ENCODE assay signal across 8 mouse cellular contexts in genomic region chr12:80518757-80519620, GRCm38 (mm10). TPM values are rescaled to one million over a fixed set of nuclear protein-coding genes. Genes with fewer than 3 reads are reported as not detected.
DNase-seq lines count a peak whose midpoint lies in the region; ATAC-seq and TF ChIP-seq lines count a peak whose summit lies in the region.

No protein-coding gene starts in this region.

- peak overlapping the region; percentile 31; the same call in 1 of the 2 replicates for H3K4me3 ChIP-seq in liver, adult 2 months (ENCODE audit: insufficient read depth, low read depth, low read length)
- H3K4me3 ChIP-seq in forebrain, embryonic 13.5 days = peak overlapping the region; percentile 91
- H3K4me3 ChIP-seq in lung, postnatal 0 days (ENCODE audit: low read depth, low read length) = peak overlapping the region; percentile 47
- peak overlapping the region; percentile 51 for H3K4me3 ChIP-seq in small intestine, adult 2 months (ENCODE audit: low read depth, low read length)

- H3K27ac ChIP-seq in liver, adult 2 months (replicated peaks; ENCODE audit: insufficient read depth, low read depth, low read length) = no peak overlapping the region
- H3K27ac ChIP-seq in forebrain, embryonic 13.5 days = peak overlapping the region; percentile 93
- no peak overlapping the region for H3K27ac ChIP-seq in lung, postnatal 0 days (ENCODE audit: low read length)
- H3K27ac ChIP-seq in small intestine, adult 2 months (ENCODE audit: insufficient read depth, low read depth, low read length) = no peak overlapping the region

- DNase-seq in liver, adult 2 months (ENCODE audit: extremely low read depth, low read depth, low spot score) = no peak
- DNase-seq in liver = no peak
- DNase-seq in kidney, postnatal 10 days = peak; percentile 38
- no peak for DNase-seq in lung, postnatal 0 days (ENCODE audit: low spot score)
- DNase-seq in urinary bladder, postnatal 10 days (ENCODE audit: low spot score) = no peak

- TF ChIP-seq CTCF in liver, adult 2 months (IDR thresholded peaks at IDR 0.05; ENCODE audit: low read depth, low read length) = no peak
- no peak for TF ChIP-seq CTCF in lung, postnatal 0 days (IDR thresholded peaks at IDR 0.05)
- no peak for TF ChIP-seq CTCF in small intestine, adult 2 months (IDR thresholded peaks at IDR 0.05; ENCODE audit: extremely low read depth, insufficient read length, insufficient replicate concordance, low read depth, low read length)

- ATAC-seq in cerebellum, adult (ENCODE audit: insufficient number of reproducible peaks, low FRiP score, low TSS enrichment) = peak; percentile 68
- peak; percentile 84 for ATAC-seq in forebrain, embryonic 13.5 days
- peak; percentile 32 for ATAC-seq in lung, postnatal 0 days

- H3K9me3 ChIP-seq in forebrain, embryonic 13.5 days (replicated peaks) = no peaks in the 10 kb centered on the region
- H3K9me3 ChIP-seq in lung, postnatal 0 days (ENCODE audit: low read length) = no peaks in the 10 kb centered on the region

- H3K4me1 ChIP-seq in liver, adult 2 months (ENCODE audit: control insufficient read depth, insufficient read depth, low read length) = no peaks in the 10 kb centered on the region
- peaks cover 42% of the 10 kb centered on the region for H3K4me1 ChIP-seq in forebrain, embryonic 13.5 days
- H3K4me1 ChIP-seq in lung, postnatal 0 days (ENCODE audit: insufficient read depth, low read depth, low read length) = peaks cover 13% of the 10 kb centered on the region
- H3K4me1 ChIP-seq in small intestine, adult 2 months (ENCODE audit: control insufficient read depth, insufficient read depth, insufficient read length, low read length) = no peaks in the 10 kb centered on the region; the same call in 1 of the 2 replicates

- H3K36me3 ChIP-seq in liver, adult 2 months (ENCODE audit: control insufficient read depth, insufficient read depth, low read length) = no peaks in the 10 kb centered on the region
- no peaks in the 10 kb centered on the region for H3K36me3 ChIP-seq in forebrain, embryonic 13.5 days (ENCODE audit: poor library complexity, severe bottlenecking)
- no peaks in the 10 kb centered on the region for H3K36me3 ChIP-seq in lung, postnatal 0 days (ENCODE audit: insufficient read depth, low read length)
- H3K36me3 ChIP-seq in small intestine, adult 2 months (ENCODE audit: control insufficient read depth, insufficient read depth, low read length) = no peaks in the 10 kb centered on the region

- WGBS in liver, adult 2 months = 1% methylated on average over 84 of the region's 90 CpGs
- WGBS in forebrain, embryonic 13.5 days = under 1% methylated on average over 84 of the region's 90 CpGs
- 3% methylated on average over 76 of the region's 90 CpGs for WGBS in lung, postnatal 0 days
- under 1% methylated on average over 90 of the region's 90 CpGs for WGBS in small intestine, adult 2 months

- peaks cover 14% of the 10 kb centered on the region for H3K27me3 ChIP-seq in liver, adult 2 months (ENCODE audit: control insufficient read depth, insufficient read depth, low read length)
- H3K27me3 ChIP-seq in forebrain, embryonic 13.5 days = peaks cover 16% of the 10 kb centered on the region
- peaks cover 41% of the 10 kb centered on the region for H3K27me3 ChIP-seq in lung, postnatal 0 days (replicated peaks; ENCODE audit: insufficient read depth, low read length)
- H3K27me3 ChIP-seq in small intestine, adult 2 months (ENCODE audit: control insufficient read depth, insufficient read depth, low read length) = peaks cover 31% of the 10 kb centered on the region

- H3K79me2 ChIP-seq in liver, adult 2 months (ENCODE audit: control insufficient read depth, insufficient read depth, low read length) = no peaks in the 10 kb centered on the region

- no peak for TF ChIP-seq EP300 in lung, postnatal 0 days (IDR thresholded peaks at IDR 0.05)

- H3K9ac ChIP-seq in liver, adult 2 months (ENCODE audit: low read depth, low read length) = no peak overlapping the region
- H3K9ac ChIP-seq in forebrain, embryonic 13.5 days = peak overlapping the region; percentile 86
- H3K9ac ChIP-seq in lung, postnatal 0 days (replicated peaks; ENCODE audit: low read depth) = no peak overlapping the region

- no peak for TF ChIP-seq POLR2A in liver, adult 2 months (IDR thresholded peaks at IDR 0.05; ENCODE audit: extremely low read depth, insufficient read depth, low read length)
- no peak for TF ChIP-seq POLR2A in small intestine, adult 2 months (IDR thresholded peaks at IDR 0.05; ENCODE audit: low read depth, low read length)

- H3K4me2 ChIP-seq in forebrain, embryonic 13.5 days = peak overlapping the region; percentile 84
- peak overlapping the region; percentile 76 for H3K4me2 ChIP-seq in lung, postnatal 0 days (replicated peaks; ENCODE audit: low read depth, low read length)

RNA-seq across cellular contexts. Expression of gene Galnt16, which starts 0.9 kb away (rescaled TPM):
- total RNA-seq in liver, adult 2 months (2014; rRNA removed) = 0.07 TPM in 1 of 2 replicates, not detected in the other
- polyA plus RNA-seq in liver, adult 2 months (2012; rRNA removed) = 0.02 TPM in 1 of 2 replicates, not detected in the other
- polyA plus RNA-seq in forebrain, embryonic 13.5 days (2015; fragmentation: Nextera tagmentation; extraction: Ambion mirVana) = 21.7 and 28.6 TPM in 2 replicates
- 5.5 and 5.6 TPM in 2 replicates for polyA plus RNA-seq in lung, postnatal 0 days (2015; fragmentation: Nextera tagmentation; extraction: Ambion mirVana)
- 0.53 and 0.62 TPM in 2 replicates for polyA plus RNA-seq in small intestine, adult 2 months (2012; rRNA removed)

RNA-seq across cellular contexts. Expression of gene Exd2, which starts 56.1 kb away (rescaled TPM):
- total RNA-seq in liver, adult 2 months (2014; rRNA removed) = 8.0 and 9.8 TPM in 2 replicates
- polyA plus RNA-seq in liver, adult 2 months (2012; rRNA removed) = 4.6 and 4.9 TPM in 2 replicates
- polyA plus RNA-seq in forebrain, embryonic 13.5 days (2015; fragmentation: Nextera tagmentation; extraction: Ambion mirVana) = 52.6 and 53.8 TPM in 2 replicates
- polyA plus RNA-seq in lung, postnatal 0 days (2015; fragmentation: Nextera tagmentation; extraction: Ambion mirVana) = 10.6 and 14.1 TPM in 2 replicates
- 3.6 and 4.5 TPM in 2 replicates for polyA plus RNA-seq in small intestine, adult 2 months (2012; rRNA removed)

Comparison
In these comparisons a context has a peak if more than half of its experiments do, and no peak if none do; other contexts are left out.
1. H3K4me3 ChIP-seq: peak in every context shown above with its lines; median percentile 91 in forebrain, embryonic 13.5 days; 51 in small intestine, adult 2 months; 47 in lung, postnatal 0 days; 31 in liver, adult 2 months.
2. ATAC-seq: peak in every context shown above with its lines; median percentile 84 in forebrain, embryonic 13.5 days; 68 in cerebellum, adult; 32 in lung, postnatal 0 days.